Mouse (Mus musculus): ENCODE measurements around the gene Sgf29.

The Sgf29 gene

GRCm38 (mm10) chr7:126702358-126702757 is 53.2 kb downstream of the Sgf29 start:
- no peak for ATAC-seq (ENCODE audit: insufficient number of reproducible peaks, low FRiP score, low TSS enrichment)

GRCm38 (mm10) chr7:126702861-126703756 is 54.0 kb downstream of the Sgf29 start:
- ATAC-seq (ENCODE audit: insufficient number of reproducible peaks, low FRiP score, low TSS enrichment): no peak

DNA sequence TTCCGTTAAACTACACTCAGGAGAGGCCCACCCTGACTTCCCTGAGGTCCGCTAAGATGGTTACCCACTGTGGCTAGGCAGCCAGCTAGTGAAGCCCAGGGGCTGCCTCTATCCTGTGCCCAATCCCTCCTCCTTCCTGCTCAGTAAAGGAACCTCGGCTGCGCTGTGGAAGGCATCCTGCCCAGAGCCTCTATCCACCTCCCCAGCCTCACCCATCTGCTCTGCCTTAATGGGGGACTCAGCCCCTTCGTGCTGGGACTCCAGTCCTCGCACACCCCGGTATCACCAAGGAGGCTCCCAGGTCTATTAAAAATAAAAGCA is 54.6 kb downstream of the Sgf29 start:
- ATAC-seq (ENCODE audit: insufficient number of reproducible peaks, low FRiP score, low TSS enrichment): 0 out of 2 replicates have a peak, but pooled peaks have one; percentile 12

- peak; percentile 78 for ATAC-seq (ENCODE audit: insufficient number of reproducible peaks, low FRiP score, low TSS enrichment)
Observed at GRCm38 (mm10) chr7:126704121-126704980, 55.2 kb downstream of the Sgf29 start.

DNA sequence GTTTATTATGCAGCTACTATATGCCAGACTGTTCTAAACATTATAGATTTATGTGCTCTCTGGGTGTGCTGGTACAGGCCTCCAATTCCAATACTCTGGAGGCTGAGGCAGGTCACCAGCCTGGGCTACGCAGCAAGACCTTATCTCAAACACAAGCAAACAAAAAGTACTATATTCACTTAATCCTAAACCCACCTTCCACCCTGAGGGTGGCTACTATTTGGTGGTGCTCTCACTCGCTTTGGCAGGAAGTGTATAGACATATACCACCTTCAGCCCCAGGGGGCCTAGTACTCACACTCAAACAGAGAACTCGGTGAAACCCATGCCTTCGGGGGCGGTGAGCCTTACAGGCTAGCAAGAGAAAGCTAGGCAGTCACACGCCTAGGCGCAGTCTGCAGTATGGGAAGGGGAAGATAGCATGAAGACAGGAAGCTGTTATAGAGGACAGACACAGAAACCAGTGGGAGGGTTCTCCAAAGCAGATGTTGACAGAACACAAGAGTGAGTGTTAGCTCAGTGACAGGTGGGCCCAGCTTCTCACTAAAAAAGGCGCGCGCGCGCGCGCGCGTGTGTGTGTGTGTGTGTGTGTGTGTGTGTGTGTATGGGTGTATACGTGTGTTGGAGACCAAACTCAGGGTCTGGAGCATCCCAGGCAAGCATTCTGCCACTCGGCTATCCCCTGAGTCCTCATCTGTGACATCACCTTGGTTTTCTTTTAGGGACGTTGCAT is 58.5 kb downstream of the Sgf29 start, which contains the start of gene Coro1a:
Gene Coro1a, minus strand, starts transcription at position 346 of the 733 bp plus-strand sequence.
- ATAC-seq (ENCODE audit: insufficient number of reproducible peaks, low FRiP score, low TSS enrichment): no peak

DNA sequence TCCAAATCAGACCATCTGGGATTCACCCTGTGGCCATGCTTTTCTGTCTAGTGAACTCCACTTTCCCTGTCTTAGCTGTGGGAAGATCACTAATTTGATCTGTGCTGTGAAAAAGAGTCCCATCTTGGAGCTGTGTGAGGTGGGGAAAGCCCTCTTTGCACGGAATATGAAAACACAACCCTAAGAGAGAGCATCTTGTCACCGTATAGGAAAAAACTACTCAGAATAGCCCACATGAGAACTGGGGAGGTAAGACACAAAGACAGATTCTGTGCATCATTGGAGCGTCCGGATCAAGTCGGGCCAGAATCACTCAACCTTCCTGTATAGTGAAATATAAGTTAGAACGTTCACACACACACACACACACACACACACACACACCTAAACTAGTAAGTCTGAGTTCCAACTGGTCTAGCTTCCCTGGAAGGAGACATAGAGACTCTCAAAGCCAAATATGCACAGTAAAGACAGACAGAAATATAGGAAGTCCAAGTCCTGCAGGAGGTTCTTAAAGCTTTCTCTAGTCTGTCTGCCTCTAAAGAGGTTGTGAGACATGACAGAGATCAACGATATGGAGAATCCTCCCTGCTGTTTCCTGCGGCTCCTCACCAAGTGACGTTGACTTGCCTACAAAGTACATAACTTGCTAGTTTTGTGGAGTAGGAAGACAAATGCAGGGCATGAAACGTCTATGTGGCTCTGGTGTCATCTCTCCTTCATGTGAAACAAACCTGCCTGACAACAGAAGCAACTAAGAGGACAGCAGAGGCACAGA is 59.3 kb downstream of the Sgf29 start:
- ATAC-seq (ENCODE audit: insufficient number of reproducible peaks, low FRiP score, low TSS enrichment): no peak

- no peak for ATAC-seq (ENCODE audit: insufficient number of reproducible peaks, low FRiP score, low TSS enrichment)
Observed at GRCm38 (mm10) chr7:126710266-126710665, 61.2 kb downstream of the Sgf29 start.

DNA sequence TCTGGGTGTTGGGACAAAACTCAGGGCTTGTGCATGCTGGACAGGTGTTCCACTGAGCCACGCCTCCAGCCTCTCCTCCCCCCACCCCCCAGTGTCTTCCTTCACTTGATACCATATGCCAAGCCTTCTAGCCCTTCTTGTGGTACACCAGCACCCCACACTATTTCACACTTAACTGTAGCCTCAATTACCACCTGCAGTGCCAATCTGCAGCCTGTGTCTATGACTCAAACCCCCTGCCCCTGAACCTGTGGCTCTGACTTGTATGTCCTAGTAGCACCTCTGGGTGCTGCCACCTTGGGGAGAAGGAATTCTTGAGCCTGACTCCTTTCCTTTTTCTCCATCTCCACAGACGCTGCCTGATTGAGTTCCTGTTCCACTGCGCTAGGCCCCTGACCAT is 62.8 kb downstream of the Sgf29 start:
- no peak for ATAC-seq (ENCODE audit: insufficient number of reproducible peaks, low FRiP score, low TSS enrichment)

DNA sequence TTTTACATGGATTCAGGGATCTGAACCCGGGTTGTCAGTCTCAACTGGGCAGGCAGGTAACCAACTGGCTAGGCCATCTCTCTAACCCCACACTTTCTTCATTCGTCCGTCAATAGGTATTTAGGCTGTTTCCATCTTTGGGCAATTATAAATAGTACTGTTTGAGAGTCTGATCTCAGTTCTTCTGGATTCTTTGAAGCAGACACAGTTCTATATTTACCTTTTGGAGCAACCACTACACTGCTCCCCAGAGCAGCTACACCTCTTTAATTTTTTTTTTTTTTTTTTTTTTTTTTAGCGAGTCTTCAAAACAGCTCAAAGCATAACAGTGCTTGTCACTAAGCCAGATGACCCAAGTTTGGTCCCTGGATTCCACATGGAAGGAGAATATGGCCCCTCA is 66.6 kb downstream of the Sgf29 start:
- no peak for ATAC-seq (ENCODE audit: insufficient number of reproducible peaks, low FRiP score, low TSS enrichment)

- no peak for ATAC-seq (ENCODE audit: insufficient number of reproducible peaks, low FRiP score, low TSS enrichment)
Observed at GRCm38 (mm10) chr7:126717566-126717965, 68.5 kb downstream of the Sgf29 start.

- no peak for ATAC-seq (ENCODE audit: insufficient number of reproducible peaks, low FRiP score, low TSS enrichment)
Observed at GRCm38 (mm10) chr7:126718787-126719337, 69.8 kb downstream of the Sgf29 start.

- no peak for ATAC-seq (ENCODE audit: insufficient number of reproducible peaks, low FRiP score, low TSS enrichment)
Observed at GRCm38 (mm10) chr7:126721635-126722034, 72.5 kb downstream of the Sgf29 start.
